Mouse (Mus musculus): ENCODE results near the gene Prr15.

- TF ChIP-seq CTCF (IDR thresholded peaks at IDR 0.05; ENCODE audit: insufficient read depth, low read depth, low read length), result no peak
- TF ChIP-seq POLR2A (IDR thresholded peaks at IDR 0.05; ENCODE audit: insufficient read depth, low read depth, low read length), result no peak
Observed at GRCm38 (mm10) chr6:54337321-54337720, 11.7 kb downstream of the Prr15 start.

All from olfactory bulb, adult 2 months (tissue).